Mouse (Mus musculus) embryonic facial prominence, embryonic 10.5 days (tissue): ENCODE data around the gene Plcd4. TPM values are rescaled to one million over a fixed set of nuclear protein-coding genes. Genes with fewer than 3 reads are reported as not detected.

Experiments used
- DNase-seq: peaks from one replicate; pipeline ENCODE4 v3.0.0-alpha.2; 2017; ENCODE audit warnings: low spot score
- H3K27ac ChIP-seq: fragments of 300-500 bp; sonication (generic); replicated peaks from 2 replicates; pipeline ENCODE4 v1.5.1; 2016; ENCODE audit warnings: mild to moderate bottlenecking
- H3K27me3 ChIP-seq: fragments of 300-500 bp; sonication (generic); replicated peaks from 2 replicates; pipeline ENCODE4 v1.6.1; 2016; ENCODE audit warnings: low read depth, mild to moderate bottlenecking; ENCODE audit not compliant: poor library complexity, severe bottlenecking
- H3K36me3 ChIP-seq: fragments of 300-500 bp; sonication (generic); replicated peaks from 2 replicates; pipeline ENCODE4 v1.6.1; 2016; ENCODE audit warnings: mild to moderate bottlenecking, moderate library complexity
- H3K4me1 ChIP-seq: fragments of 300-500 bp; sonication (generic); 2 replicates; pipeline ENCODE4 v1.6.1; 2016
- H3K4me3 ChIP-seq: fragments of 300-500 bp; sonication (generic); 2 replicates; pipeline ENCODE4 v1.5.1; 2016; ENCODE audit warnings: mild to moderate bottlenecking, moderate library complexity
- H3K9me3 ChIP-seq: fragments of 300-500 bp; sonication (generic); 2 replicates; pipeline ENCODE4 v1.6.1; 2016; ENCODE audit warnings: mild to moderate bottlenecking
- WGBS: fragments of 180-500 bp; shearing (Covaris S2); methylation state at CpG from one replicate; pipeline ENCODE4 v1.1.7; 2016; 5-methylcytosine and 5-hydroxymethylcytosine counted together
- polyA plus RNA-seq: library from polyadenylated mRNA; unstranded; fragments of >200 nt; fragmentation: Nextera tagmentation; extraction: Ambion mirVana; gene quantifications from 2 replicates; pipeline ENCODE4 v1.2.1, GENCODE M21; 2016

The Plcd4 gene
- polyA plus RNA-seq, 1 experiment from 2014 or later, result 0.59 TPM

- H3K27ac ChIP-seq, result no peak overlapping the region
- WGBS, result 84% methylated on average over 5 of the region's 5 CpGs
- H3K27me3 ChIP-seq, result no peaks in the 10 kb centered on the region
- H3K4me1 ChIP-seq, result no peaks in the 10 kb centered on the region
- peaks cover 13% of the 10 kb centered on the region for H3K36me3 ChIP-seq
- H3K9me3 ChIP-seq, result no peaks in the 10 kb centered on the region
- H3K4me3 ChIP-seq, result no peak overlapping the region
- DNase-seq, result no peak
Observed at GRCm38 (mm10) chr1:74559061-74559460, 16.4 kb downstream of the Plcd4 start.

GRCm38 (mm10) chr1:74565834-74566233 lies 23.1 kb downstream of the Plcd4 start:
- WGBS, result 92% methylated on average over 6 of the region's 6 CpGs

GRCm38 (mm10) chr1:74569739-74570719 lies 27.3 kb downstream of the Plcd4 start:
- no peak overlapping the region for H3K27ac ChIP-seq
- no peaks in the 10 kb centered on the region for H3K27me3 ChIP-seq
- no peaks in the 10 kb centered on the region for H3K9me3 ChIP-seq
- H3K4me1 ChIP-seq, result no peaks in the 10 kb centered on the region
- H3K4me3 ChIP-seq, result no peak overlapping the region
- 92% methylated on average over 29 of the region's 29 CpGs for WGBS
- peaks cover 100% of the 10 kb centered on the region for H3K36me3 ChIP-seq
- no peak for DNase-seq

More at GRCm38 (mm10) chr1:74565834-74566233, 23.1 kb downstream of the Plcd4 start:
- Histone ChIP-seq H3K36me3 (peaks cover 81% of the 10 kb centered on the region), H3K4me3 (no peak overlapping the region), H3K4me1 (no peaks in the 10 kb centered on the region), H3K9me3 (no peaks in the 10 kb centered on the region), H3K27ac (no peak overlapping the region), H3K27me3 (no peaks in the 10 kb centered on the region)
- DNase-seq, result no peak

- peaks cover 67% of the 10 kb centered on the region for H3K36me3 ChIP-seq
- 78% methylated on average over 3 of the region's 3 CpGs for WGBS
- no peaks in the 10 kb centered on the region for H3K27me3 ChIP-seq
- DNase-seq, result no peak
- no peak overlapping the region for H3K4me3 ChIP-seq
- H3K9me3 ChIP-seq, result no peaks in the 10 kb centered on the region
- H3K4me1 ChIP-seq, result peaks cover 16% of the 10 kb centered on the region
- H3K27ac ChIP-seq, result no peak overlapping the region
Observed at GRCm38 (mm10) chr1:74582621-74583020, 39.9 kb downstream of the Plcd4 start.

GRCm38 (mm10) chr1:74584616-74585398 lies 42.1 kb downstream of the Plcd4 start:
- WGBS, result 88% methylated on average over 3 of the region's 3 CpGs
- H3K4me3 ChIP-seq, result no peak overlapping the region
- H3K4me1 ChIP-seq, result peaks cover 26% of the 10 kb centered on the region
- DNase-seq, result no peak
- H3K27ac ChIP-seq, result no peak overlapping the region
- no peaks in the 10 kb centered on the region for H3K27me3 ChIP-seq
- no peaks in the 10 kb centered on the region for H3K9me3 ChIP-seq
- H3K36me3 ChIP-seq, result peaks cover 50% of the 10 kb centered on the region

GRCm38 (mm10) chr1:74587233-74587772 lies 44.6 kb downstream of the Plcd4 start:
- no peaks in the 10 kb centered on the region for H3K27me3 ChIP-seq
- H3K4me3 ChIP-seq, result peak overlapping the region; percentile 91
- peaks cover 26% of the 10 kb centered on the region for H3K4me1 ChIP-seq
- peaks cover 56% of the 10 kb centered on the region for H3K36me3 ChIP-seq
- no peaks in the 10 kb centered on the region for H3K9me3 ChIP-seq
- DNase-seq, result no peak
- WGBS, result under 1% methylated on average over 24 of the region's 24 CpGs
- H3K27ac ChIP-seq, result peak overlapping the region; percentile 90

GRCm38 (mm10) chr1:74587773-74588445 lies 45.2 kb downstream of the Plcd4 start, which contains the start of the genes Zfp142 and Bcs1l:
TSS of gene Zfp142 (minus strand) at chr1:74588246.
TSS of gene Bcs1l (plus strand) at chr1:74588289.
- under 1% methylated on average over 48 of the region's 48 CpGs for WGBS
- H3K27ac ChIP-seq, result peak within 1 kb of the TSS; percentile 90
- H3K4me1 ChIP-seq, result peaks cover 26% of the 10 kb centered on the region
- peak within 1 kb of the TSS; percentile 91 for H3K4me3 ChIP-seq
- H3K27me3 ChIP-seq, result no peaks in the 10 kb centered on the region
- peaks cover 54% of the 10 kb centered on the region for H3K36me3 ChIP-seq
- H3K9me3 ChIP-seq, result no peaks in the 10 kb centered on the region
- DNase-seq, result peak; percentile 99

- no peak overlapping the region for H3K4me3 ChIP-seq
- 91% methylated on average over 8 of the region's 8 CpGs for WGBS
- H3K9me3 ChIP-seq, result no peaks in the 10 kb centered on the region
- peaks cover 93% of the 10 kb centered on the region for H3K36me3 ChIP-seq
- DNase-seq, result no peak
- no peaks in the 10 kb centered on the region for H3K27me3 ChIP-seq
- H3K27ac ChIP-seq, result no peak overlapping the region
- no peaks in the 10 kb centered on the region for H3K4me1 ChIP-seq
Observed at GRCm38 (mm10) chr1:74594434-74594833, 51.7 kb downstream of the Plcd4 start.

- Histone ChIP-seq H3K27ac (peak overlapping the region; percentile 88), H3K4me1 (peaks cover 13% of the 10 kb centered on the region), H3K9me3 (no peaks in the 10 kb centered on the region), H3K27me3 (no peaks in the 10 kb centered on the region), H3K36me3 (peaks cover 53% of the 10 kb centered on the region), H3K4me3 (peak overlapping the region; percentile 94)
- 9% methylated on average over 26 of the region's 26 CpGs for WGBS
- DNase-seq, result no peak
Observed at GRCm38 (mm10) chr1:74600501-74601266, 58.0 kb downstream of the Plcd4 start.

GRCm38 (mm10) chr1:74601267-74601962 lies 58.7 kb downstream of the Plcd4 start, which contains the start of the genes Rnf25 and Stk36:
TSS of gene Rnf25 (minus strand) at chr1:74601397.
TSS of gene Stk36 (plus strand) at chr1:74601445.
- WGBS, result 9% methylated on average over 25 of the region's 25 CpGs
- H3K36me3 ChIP-seq, result peaks cover 48% of the 10 kb centered on the region

More at GRCm38 (mm10) chr1:74601267-74601962, 58.7 kb downstream of the Plcd4 start, which contains the start of the genes Rnf25 and Stk36:
- H3K9me3 ChIP-seq, result no peaks in the 10 kb centered on the region
- H3K4me3 ChIP-seq, result peak within 1 kb of the TSS; percentile 94
- peaks cover 13% of the 10 kb centered on the region for H3K4me1 ChIP-seq
- peak within 1 kb of the TSS; percentile 88 for H3K27ac ChIP-seq
- DNase-seq, result peak; percentile 86
- H3K27me3 ChIP-seq, result no peaks in the 10 kb centered on the region
